Mouse (Mus musculus) layer of hippocampus, adult 9-10 months (tissue): ENCODE results near the gene Dmrta2.

ENCODE experiments used
- DNase-seq: peaks from one replicate; pipeline ENCODE4 v3.0.0; 2022; ENCODE audit warnings: low spot score

The Dmrta2 gene

DNA sequence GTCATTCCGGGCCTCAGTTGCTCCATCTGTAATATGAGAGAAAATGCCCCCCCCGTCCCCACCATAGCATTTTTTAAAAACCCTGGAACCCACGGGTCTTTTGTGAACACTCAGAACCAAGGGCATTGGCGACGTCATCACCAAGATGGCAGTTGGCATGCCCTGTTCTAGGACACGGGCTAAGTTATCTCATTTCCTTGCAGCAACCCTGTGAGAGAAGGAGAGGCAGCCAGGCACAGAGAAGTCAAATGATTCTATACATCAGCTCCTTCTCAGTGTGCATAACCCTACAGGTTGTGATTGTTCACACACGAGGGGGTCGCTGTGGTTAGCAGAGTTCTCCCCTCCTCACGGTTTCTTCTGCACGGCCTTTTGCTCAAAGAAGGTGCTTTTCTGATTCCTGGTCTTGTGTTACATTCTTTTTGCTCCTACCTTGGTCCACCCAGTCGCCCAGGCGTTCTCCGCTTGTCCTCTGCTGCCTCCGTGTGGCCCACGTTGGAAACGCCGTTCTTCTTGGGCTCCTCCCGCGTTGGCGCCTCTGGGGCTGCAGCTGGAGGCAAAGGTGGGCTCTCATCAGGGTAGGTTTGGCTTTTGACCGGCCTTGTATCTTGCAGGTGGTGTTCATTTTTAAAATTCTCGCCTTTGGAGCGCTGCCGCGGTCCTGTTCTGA lies 44.2 kb downstream of the Dmrta2 start:
- peak; percentile 58 for DNase-seq

DNA sequence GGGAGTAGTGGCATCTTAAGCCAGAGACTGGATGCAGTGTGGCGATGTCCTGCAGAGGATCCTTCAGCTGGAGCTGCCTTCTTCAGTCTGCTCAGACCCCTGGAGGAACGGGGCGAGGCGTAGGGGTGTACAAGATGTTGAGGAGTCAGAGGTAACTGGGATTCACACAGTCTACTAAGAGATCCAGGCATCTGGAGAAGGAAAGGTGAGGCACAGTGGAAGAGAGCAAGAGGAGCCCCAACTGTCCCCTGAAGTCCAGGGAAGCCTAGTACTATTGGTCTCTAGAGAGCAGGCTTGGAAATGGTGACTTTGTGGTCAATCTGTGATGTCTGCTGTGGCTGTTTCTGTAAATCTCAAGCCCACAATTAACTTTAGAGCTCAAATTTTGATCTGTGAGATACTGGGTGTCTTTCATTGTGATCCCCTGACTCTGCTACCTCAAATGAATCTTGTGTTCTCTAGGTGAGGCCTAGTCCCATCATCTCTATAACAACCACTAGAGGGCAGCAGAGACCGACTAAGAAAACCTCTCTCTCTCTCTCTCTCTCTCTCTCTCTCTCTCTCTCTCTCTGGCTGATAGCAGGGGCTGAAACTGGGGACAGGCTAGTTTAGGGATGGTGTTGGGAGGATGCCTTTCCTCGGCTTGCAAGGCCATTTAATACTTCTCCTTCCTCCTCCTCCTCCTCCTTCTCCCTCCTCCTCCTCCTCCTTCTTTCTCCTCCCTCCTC lies 50.8 kb downstream of the Dmrta2 start:
- peak; percentile 29 for DNase-seq

DNA sequence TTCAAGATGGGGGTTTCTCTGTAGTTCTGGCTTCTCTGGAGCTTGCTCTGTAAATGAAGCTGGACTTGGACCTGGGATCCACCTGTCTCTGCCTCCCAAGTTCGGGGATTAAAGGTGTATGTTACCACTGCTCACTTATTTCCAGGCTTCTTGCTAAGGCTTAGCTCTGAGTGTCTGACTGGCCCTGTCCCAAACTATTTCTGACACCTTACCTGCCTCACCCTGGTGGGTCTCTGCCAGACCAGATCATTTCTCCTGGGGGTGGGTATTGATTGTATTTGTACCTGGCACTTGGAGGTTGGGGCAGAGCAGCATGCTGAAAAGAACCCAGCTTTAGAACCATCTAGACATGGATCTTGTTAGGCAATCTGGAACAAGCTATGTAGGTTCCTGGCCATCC lies 51.6 kb downstream of the Dmrta2 start:
- no peak for DNase-seq
